Mouse (Mus musculus) v-Abl transformed pro-B cells (cell line): ENCODE results near the gene Tlx3.

Source experiments
- in situ Hi-C, 2 experiments: fragments of 400-800 bp; cut with MboI; formaldehyde crosslinking; loops; one replicate each; pipeline ENCODE4 v1.15.1; 2025; ENCODE audit not compliant: unreplicated experiment in 2 of 2

The Tlx3 gene

DNA sequence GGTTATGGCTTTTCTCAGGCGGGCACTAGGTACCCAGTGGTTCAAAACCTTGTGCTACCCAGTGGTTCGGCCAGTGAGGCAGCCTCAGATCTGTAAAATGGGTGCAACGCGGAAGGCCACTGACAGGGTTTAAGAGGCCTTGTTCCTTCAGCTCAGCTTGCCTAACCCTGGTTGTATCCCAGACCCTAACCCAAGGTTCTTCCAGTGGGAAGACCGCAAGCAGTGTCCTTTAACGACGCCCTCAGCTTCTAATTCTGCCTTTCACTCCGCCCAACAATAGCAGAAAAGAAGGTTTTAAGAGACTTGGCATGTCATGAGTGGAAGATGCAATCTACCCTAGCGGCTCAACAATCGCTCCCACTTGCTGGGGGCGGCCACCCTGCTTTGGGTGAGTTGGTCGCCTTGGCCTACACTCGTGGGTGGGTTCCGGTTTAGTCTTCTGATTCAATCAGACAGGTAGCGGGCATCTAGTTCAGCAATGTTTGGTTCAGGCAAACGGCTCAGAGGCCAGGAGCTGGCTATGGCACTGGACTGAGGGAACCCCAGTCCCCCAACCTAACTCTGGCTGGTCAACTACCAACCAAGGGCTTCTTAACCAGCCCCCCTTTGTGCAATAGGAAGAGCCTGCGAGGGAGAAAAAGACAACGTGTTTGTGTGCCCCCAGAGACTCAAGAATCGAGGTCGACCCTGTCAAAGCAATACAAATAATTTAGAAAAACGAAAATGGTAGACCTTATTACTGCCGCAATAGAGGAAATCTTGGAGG lies 4.9 kb downstream of the Tlx3 start:
- in situ Hi-C loops, result loop anchor here in 1 of 2 experiments (25.0 kb wide), 1 partner anchor 514 kb away; no protein-coding TSS in a partner anchor

DNA sequence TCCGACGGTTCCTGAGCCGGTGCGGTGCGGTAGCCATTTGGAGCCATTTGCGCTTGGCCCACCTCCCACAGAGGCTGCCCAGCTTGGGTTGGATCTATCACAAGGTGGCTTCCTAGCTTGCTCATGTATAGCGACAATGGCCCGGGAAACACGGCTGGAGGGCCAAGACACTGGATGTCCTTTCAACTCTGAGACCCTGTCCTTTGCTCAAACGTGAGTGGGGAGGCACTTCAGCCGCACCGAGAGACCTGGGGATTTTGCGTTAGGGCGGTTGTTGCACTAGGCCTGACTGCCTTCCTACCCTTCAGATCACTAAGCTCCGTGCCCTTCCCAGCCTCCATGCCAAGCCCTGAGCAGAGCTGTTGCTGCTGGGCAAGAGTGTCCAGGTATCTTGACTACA lies 5.7 kb downstream of the Tlx3 start:
- in situ Hi-C loops, result loop anchor here in 1 of 2 experiments (25.0 kb wide), 1 partner anchor 515 kb away; no protein-coding TSS in a partner anchor

- in situ Hi-C loops, result loop anchor here in 1 of 2 experiments (25.0 kb wide), 1 partner anchor 515 kb away; no protein-coding TSS in a partner anchor
These were observed 6.3 kb downstream of the Tlx3 start for GRCm38 (mm10) chr11:33197133-33197514.

DNA sequence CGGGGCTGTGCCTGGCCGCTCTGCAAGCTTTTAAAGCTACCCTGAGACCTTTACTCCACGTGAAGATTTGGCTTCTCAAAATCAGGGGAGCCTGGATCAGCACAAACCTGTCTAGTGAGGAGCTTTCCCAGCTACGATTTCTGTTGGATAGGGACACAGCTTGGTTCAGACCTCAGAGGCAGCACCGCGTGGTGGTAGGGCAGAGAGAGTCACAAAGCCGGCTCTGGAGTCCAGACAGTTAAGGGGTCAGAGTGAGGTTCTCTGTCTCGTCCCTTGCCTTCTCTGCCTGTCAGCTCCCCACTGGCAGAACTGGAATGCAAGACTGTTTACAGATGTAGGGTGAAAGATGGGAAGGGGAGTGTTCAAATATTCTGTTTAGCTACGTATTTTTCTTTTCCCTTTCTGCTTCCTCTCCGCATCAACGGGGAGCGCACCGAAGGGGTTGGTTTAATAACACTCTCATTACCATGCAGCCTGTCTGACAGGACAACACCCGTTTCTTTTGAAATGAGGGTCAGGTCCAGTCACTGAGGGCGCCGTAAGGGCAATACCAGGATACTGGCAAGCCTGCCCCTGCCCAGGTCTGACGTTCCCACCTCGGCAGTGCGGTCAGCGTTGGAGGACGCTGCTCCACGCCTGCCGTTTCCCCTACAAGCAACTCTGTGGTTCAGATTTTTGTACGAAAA lies 6.8 kb downstream of the Tlx3 start:
- in situ Hi-C loops, result loop anchor here in 1 of 2 experiments (25.0 kb wide), 1 partner anchor 516 kb away; no protein-coding TSS in a partner anchor

GRCm38 (mm10) chr11:33195531-33196446 lies 7.6 kb downstream of the Tlx3 start:
- in situ Hi-C loops, result loop anchor here in 1 of 2 experiments (25.0 kb wide), 1 partner anchor 517 kb away; no protein-coding TSS in a partner anchor

DNA sequence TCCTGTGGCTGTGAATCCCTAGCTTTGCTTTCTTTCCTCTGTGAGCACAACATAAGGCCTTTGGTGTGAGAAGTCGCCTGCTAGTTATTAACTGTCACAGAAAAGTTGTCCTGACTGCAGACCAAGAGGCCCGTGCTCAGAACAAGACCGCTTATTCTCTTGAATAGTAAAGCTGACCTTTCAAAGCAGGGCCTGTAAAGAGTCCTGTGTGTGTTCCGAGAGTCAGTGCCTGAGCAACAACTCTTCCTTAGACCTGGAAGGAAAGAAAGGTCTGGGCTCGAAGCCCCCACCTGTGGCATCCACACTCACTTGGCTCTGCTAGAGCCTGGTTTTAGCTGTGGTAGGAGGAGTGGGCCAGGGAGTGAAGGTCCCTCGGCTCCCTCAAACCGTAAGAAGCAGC lies 8.3 kb downstream of the Tlx3 start:
- in situ Hi-C loops, result loop anchor here in 1 of 2 experiments (25.0 kb wide), 1 partner anchor 517 kb away; no protein-coding TSS in a partner anchor

GRCm38 (mm10) chr11:33193695-33194094 lies 9.7 kb downstream of the Tlx3 start:
- in situ Hi-C loops, result loop anchor here in 1 of 2 experiments (25.0 kb wide), 1 partner anchor 519 kb away; no protein-coding TSS in a partner anchor

DNA sequence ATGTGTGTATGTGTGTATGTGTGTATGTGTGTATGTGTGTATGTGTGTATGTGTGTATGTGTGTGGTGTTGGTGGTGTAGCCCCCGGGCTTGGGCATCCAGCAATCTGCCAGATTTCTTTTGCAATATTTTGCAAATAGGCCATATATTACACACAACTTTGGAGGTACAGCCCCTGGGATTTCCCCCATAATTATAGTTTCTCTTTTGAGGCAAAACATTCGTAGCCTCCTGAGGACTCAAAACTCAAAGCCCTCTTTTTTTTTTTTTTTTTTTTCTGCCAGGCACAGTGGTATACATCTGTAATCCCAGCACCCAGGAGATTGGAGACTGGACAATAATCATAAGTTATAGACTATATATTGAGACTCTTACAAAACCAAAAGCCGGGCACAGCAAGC lies 21.6 kb downstream of the Tlx3 start:
- in situ Hi-C loops, result loop anchor here in 1 of 2 experiments (25.0 kb wide), 1 partner anchor 530 kb away; no protein-coding TSS in a partner anchor

DNA sequence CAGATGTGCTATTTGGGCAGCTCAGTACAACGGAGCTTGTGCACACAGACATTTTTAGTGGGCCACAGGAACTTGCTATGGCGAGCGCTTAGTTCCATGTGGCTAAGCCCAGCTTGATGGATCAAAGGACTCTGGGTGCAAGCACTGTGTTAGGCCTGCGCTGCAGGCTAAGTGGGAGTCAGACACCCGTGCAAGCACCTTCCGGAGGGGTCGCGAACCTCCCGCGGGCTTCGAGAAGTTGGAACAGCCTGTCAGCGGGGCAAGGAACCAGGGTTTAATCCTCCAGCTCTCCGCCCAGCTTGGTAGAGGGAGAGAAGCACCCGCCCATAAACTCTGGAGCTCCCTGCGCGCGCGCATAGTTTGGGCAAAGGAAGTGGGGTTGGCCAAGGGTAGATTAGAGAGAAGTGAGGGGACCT lies 22.7 kb downstream of the Tlx3 start:
- in situ Hi-C loops, result loop anchor here in 1 of 2 experiments (25.0 kb wide), 1 partner anchor 532 kb away; no protein-coding TSS in a partner anchor

DNA sequence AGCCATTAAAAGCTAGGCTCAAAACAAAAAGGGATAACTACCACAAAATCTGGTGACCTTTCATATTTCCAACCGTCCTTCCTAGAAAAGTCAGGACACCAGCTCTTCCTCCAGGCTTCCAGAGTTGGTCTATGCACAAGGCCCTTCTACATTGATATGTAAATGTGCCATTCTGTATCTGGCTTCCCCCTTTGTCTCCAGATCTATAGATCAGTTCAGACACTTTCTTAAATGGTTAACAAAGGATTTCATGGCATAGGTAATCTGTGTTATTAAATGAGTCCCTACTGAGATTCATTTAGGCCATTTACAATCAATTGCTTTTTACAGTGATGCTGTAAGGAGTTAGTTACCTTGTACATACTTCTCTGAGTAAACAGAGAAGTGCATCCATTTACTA lies 23.6 kb downstream of the Tlx3 start:
- in situ Hi-C loops, result loop anchor here in 1 of 2 experiments (5.0 to 25.0 kb wide), 4 partner anchors 432 to 1035 kb away; no protein-coding TSS in a partner anchor

GRCm38 (mm10) chr11:33176525-33177245 lies 26.7 kb downstream of the Tlx3 start:
- in situ Hi-C loops, result loop anchor here in 1 of 2 experiments (5.0 to 25.0 kb wide), 4 partner anchors 436 to 1038 kb away; no protein-coding TSS in a partner anchor

GRCm38 (mm10) chr11:33175768-33176167 lies 27.6 kb downstream of the Tlx3 start:
- in situ Hi-C loops, result loop anchor here in 1 of 2 experiments (5.0 to 25.0 kb wide), 4 partner anchors 437 to 1039 kb away; no protein-coding TSS in a partner anchor

GRCm38 (mm10) chr11:33170489-33170888 lies 32.9 kb downstream of the Tlx3 start:
- in situ Hi-C loops, result loop anchor here (10.0 to 25.0 kb wide), 6 partner anchors 533 to 1667 kb away; partner anchors contain the start of genes Bod1 (in 1 of the 2), Fbxw11 (in 1 of the 2) and Spdl1 (in 1 of the 2)

GRCm38 (mm10) chr11:33162998-33163506 lies 40.3 kb downstream of the Tlx3 start, which contains the start of gene Npm1:
Npm1 (minus strand) TSS chr11:33163206.
- in situ Hi-C loops, result loop anchor here (5.0 to 25.0 kb wide), 7 partner anchors 526 to 1674 kb away; partner anchors contain the start of genes Il9r (in 2 of the 2), Snrnp25 (in 2 of the 2), Bod1 (in 1 of the 2) and Fbxw11 (in 1 of the 2)

- in situ Hi-C loops, result loop anchor here (5.0 to 25.0 kb wide), 7 partner anchors 525 to 1675 kb away; partner anchors contain the start of genes Il9r (in 2 of the 2), Snrnp25 (in 2 of the 2), Bod1 (in 1 of the 2) and Fbxw11 (in 1 of the 2)
These were observed 41.0 kb downstream of the Tlx3 start for GRCm38 (mm10) chr11:33162211-33162997.

GRCm38 (mm10) chr11:33159741-33160140 lies 43.6 kb downstream of the Tlx3 start:
- in situ Hi-C loops, result loop anchor here (5.0 to 25.0 kb wide), 9 partner anchors 442 to 1678 kb away; partner anchors contain the start of genes Il9r (in 2 of the 2), Snrnp25 (in 2 of the 2), Bod1 (in 1 of the 2) and Fbxw11 (in 1 of the 2)
